In the genomic region with DNA sequence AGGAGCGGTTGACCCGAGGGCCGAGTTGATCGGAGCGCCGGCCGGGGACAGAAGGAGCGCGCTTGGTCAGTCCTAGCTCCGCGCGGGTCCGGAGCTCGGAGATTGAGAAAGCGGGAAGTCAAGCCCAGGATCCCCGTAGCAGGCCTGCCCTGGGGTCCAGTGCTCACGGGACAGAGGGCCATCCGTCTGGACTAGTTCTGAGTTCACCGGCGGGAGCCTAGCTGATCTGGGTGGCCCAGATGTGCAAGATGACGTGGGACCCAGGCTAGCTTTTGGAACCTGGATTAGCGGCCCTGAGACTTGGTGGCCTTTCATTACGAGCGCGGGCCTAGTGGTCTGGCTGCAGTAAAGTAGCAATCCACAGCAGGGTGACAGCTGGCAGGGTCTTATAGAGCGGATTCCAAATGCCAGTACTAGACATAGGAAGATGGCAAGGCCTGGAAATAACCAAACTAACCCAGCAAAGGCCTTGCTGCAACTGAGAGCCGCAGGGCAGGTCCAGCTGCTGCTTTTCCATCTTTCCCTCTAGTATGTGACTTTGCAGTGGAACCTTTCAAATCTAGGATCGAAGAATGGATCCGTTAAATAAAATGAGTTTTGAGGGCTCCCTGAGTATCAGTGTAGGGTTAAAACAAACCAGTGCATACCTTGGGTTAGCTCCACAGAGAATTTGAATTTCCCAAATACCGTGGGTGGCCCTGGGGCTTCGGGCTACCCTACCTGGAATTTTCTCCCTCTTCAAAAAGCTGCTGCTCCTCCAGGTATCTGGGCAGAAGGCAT, we compare ENCODE assay signal across 8 mouse cellular contexts. TPM values are rescaled to one million over a fixed set of nuclear protein-coding genes. Genes with fewer than 3 reads are reported as not detected.
DNase-seq lines count a peak whose midpoint lies in the region; ATAC-seq and TF ChIP-seq lines count a peak whose summit lies in the region.

No protein-coding gene starts in this region.

- no peaks in the 10 kb centered on the region for H3K9me3 ChIP-seq in heart, embryonic 10.5 days
- no peaks in the 10 kb centered on the region for H3K9me3 ChIP-seq in ES-Bruce4 (replicated peaks; ENCODE audit: control insufficient read depth, insufficient read depth, low read length, poor library complexity, severe bottlenecking)
- no peaks in the 10 kb centered on the region for H3K9me3 ChIP-seq in forebrain, embryonic 11.5 days (ENCODE audit: control insufficient read depth, low read length)
- no peaks in the 10 kb centered on the region for H3K9me3 ChIP-seq in liver, embryonic 12.5 days (replicated peaks)
- no peaks in the 10 kb centered on the region for H3K9me3 ChIP-seq in stomach, embryonic 15.5 days

- peaks cover 8% of the 10 kb centered on the region; the same call in 1 of the 2 replicates for H3K4me1 ChIP-seq in heart, embryonic 10.5 days
- no peaks in the 10 kb centered on the region for H3K4me1 ChIP-seq in ES-Bruce4 (ENCODE audit: control insufficient read depth, insufficient read depth, low read length)
- H3K4me1 ChIP-seq in forebrain, embryonic 11.5 days (replicated peaks; ENCODE audit: control insufficient read depth, insufficient read depth, low read length), result peaks cover 8% of the 10 kb centered on the region; the same call in 1 of the 2 replicates
- peaks cover 12% of the 10 kb centered on the region; the same call in 1 of the 2 replicates for H3K4me1 ChIP-seq in liver, embryonic 12.5 days
- H3K4me1 ChIP-seq in stomach, embryonic 15.5 days, result peaks cover 13% of the 10 kb centered on the region

- peak; percentile 51 for ATAC-seq in forebrain, embryonic 11.5 days (replicated peaks; ENCODE audit: low FRiP score)
- ATAC-seq in liver, embryonic 12.5 days, result no peak
- no peak for ATAC-seq in stomach, embryonic 15.5 days (ENCODE audit: insufficient read depth, low FRiP score, low read depth)

- 2% methylated on average over 31 of the region's 31 CpGs for WGBS in heart, embryonic 10.5 days
- WGBS in forebrain, embryonic 11.5 days, result 2% methylated on average over 31 of the region's 31 CpGs
- WGBS in liver, embryonic 12.5 days (ENCODE audit: insufficient replicate concordance), result 5% methylated on average over 31 of the region's 31 CpGs
- 4% methylated on average over 31 of the region's 31 CpGs for WGBS in stomach, embryonic 15.5 days

- peaks cover 97% of the 10 kb centered on the region for H3K27me3 ChIP-seq in heart, embryonic 10.5 days (ENCODE audit: insufficient read depth, poor library complexity, severe bottlenecking)
- H3K27me3 ChIP-seq in ES-Bruce4 (ENCODE audit: control insufficient read depth, insufficient read depth, low read length, poor library complexity, severe bottlenecking), result peaks cover 9% of the 10 kb centered on the region
- peaks cover 86% of the 10 kb centered on the region for H3K27me3 ChIP-seq in forebrain, embryonic 11.5 days (ENCODE audit: control insufficient read depth, insufficient read depth, low read length)
- H3K27me3 ChIP-seq in liver, embryonic 12.5 days (replicated peaks), result peaks cover 88% of the 10 kb centered on the region
- H3K27me3 ChIP-seq in stomach, embryonic 15.5 days (replicated peaks), result peaks cover 74% of the 10 kb centered on the region

- no peak for DNase-seq in heart, embryonic 10.5 days (ENCODE audit: low spot score)
- DNase-seq in heart, postnatal 10 days, result no peak
- peak; percentile 71 for DNase-seq in forebrain, embryonic 11.5 days (ENCODE audit: low spot score)
- DNase-seq in right cerebral cortex, adult 18-20 months, result no peak
- DNase-seq in spleen, postnatal 36 days (ENCODE audit: low spot score in 2 of 2), result no peak

- peak overlapping the region; percentile 72 for H3K4me3 ChIP-seq in heart, embryonic 10.5 days
- H3K4me3 ChIP-seq in ES-Bruce4 (ENCODE audit: low read depth, low read length), result peak overlapping the region; percentile 72
- peak overlapping the region; percentile 49 for H3K4me3 ChIP-seq in forebrain, embryonic 11.5 days (ENCODE audit: low read depth, low read length)
- peak overlapping the region; percentile 64 for H3K4me3 ChIP-seq in liver, embryonic 12.5 days
- peak overlapping the region; percentile 64 for H3K4me3 ChIP-seq in stomach, embryonic 15.5 days (replicated peaks)

- TF ChIP-seq EP300 in ES-Bruce4 (IDR thresholded peaks at IDR 0.05; ENCODE audit: insufficient read depth, low read depth, low read length), result no peak

- intact Hi-C loops in heart, postnatal 10 days (cut with DNase I), result loop anchor here (2.0 kb wide), 1 partner anchor 17 kb away; no protein-coding TSS in a partner anchor

- H3K27ac ChIP-seq in heart, embryonic 10.5 days, result no peak overlapping the region
- H3K27ac ChIP-seq in ES-Bruce4 (ENCODE audit: insufficient read depth, low read length), result no peak overlapping the region
- H3K27ac ChIP-seq in forebrain, embryonic 11.5 days (ENCODE audit: low read depth, low read length), result no peak overlapping the region
- H3K27ac ChIP-seq in liver, embryonic 12.5 days, result no peak overlapping the region
- no peak overlapping the region for H3K27ac ChIP-seq in stomach, embryonic 15.5 days

- TF ChIP-seq CTCF in ES-Bruce4 (IDR thresholded peaks at IDR 0.05; ENCODE audit: low read depth, low read length), result no peak

- H3K4me2 ChIP-seq in forebrain, embryonic 11.5 days (ENCODE audit: low read depth, low read length, severe bottlenecking), result peak overlapping the region; percentile 96
- H3K4me2 ChIP-seq in liver, embryonic 12.5 days, result peak overlapping the region; percentile 83
- H3K4me2 ChIP-seq in stomach, embryonic 15.5 days, result peak overlapping the region; percentile 97

- H3K36me3 ChIP-seq in heart, embryonic 10.5 days, result no peaks in the 10 kb centered on the region
- no peaks in the 10 kb centered on the region; the same call in 1 of the 2 replicates for H3K36me3 ChIP-seq in ES-Bruce4 (ENCODE audit: control insufficient read depth, insufficient read depth, low read length, poor library complexity, severe bottlenecking)
- no peaks in the 10 kb centered on the region for H3K36me3 ChIP-seq in forebrain, embryonic 11.5 days (ENCODE audit: control insufficient read depth, insufficient read depth, low read length)
- no peaks in the 10 kb centered on the region for H3K36me3 ChIP-seq in liver, embryonic 12.5 days
- H3K36me3 ChIP-seq in stomach, embryonic 15.5 days, result no peaks in the 10 kb centered on the region

- TF ChIP-seq POLR2A in ES-Bruce4 (IDR thresholded peaks at IDR 0.05; ENCODE audit: insufficient read depth, low read length), result no peak

- peak overlapping the region; percentile 59 for H3K9ac ChIP-seq in ES-Bruce4 (ENCODE audit: low read depth, poor library complexity, severe bottlenecking)
- peak overlapping the region; percentile 44 for H3K9ac ChIP-seq in forebrain, embryonic 11.5 days (ENCODE audit: low read length)
- no peak overlapping the region for H3K9ac ChIP-seq in liver, embryonic 12.5 days
- no peak overlapping the region; the same call in 1 of the 2 replicates for H3K9ac ChIP-seq in stomach, embryonic 15.5 days

RNA-seq across cellular contexts. Expression of gene Cdkn2a, which starts 1.2 kb away (rescaled TPM):
- not detected in 2 replicates for polyA plus RNA-seq in heart, embryonic 10.5 days (2016; fragmentation: Nextera tagmentation; extraction: Ambion mirVana)
- under 1 TPM; 0.40 to 0.89 TPM for total RNA-seq in heart, postnatal 10 days (2021)
- 15.1 and 16.0 TPM in 2 replicates for polyA plus RNA-seq in ES-Bruce4 (2011; ENCODE audit: insufficient read depth, insufficient read length, low read depth, missing spikeins)
- not detected in 2 replicates for polyA plus RNA-seq in forebrain, embryonic 11.5 days (2014; fragmentation: Nextera tagmentation; extraction: Ambion mirVana)
- polyA plus RNA-seq in liver, embryonic 12.5 days (2016; fragmentation: Nextera tagmentation; extraction: Ambion mirVana), result not detected in 2 replicates
- polyA plus RNA-seq in stomach, embryonic 15.5 days (2015; fragmentation: Nextera tagmentation; extraction: Ambion mirVana), result not detected in 2 replicates

RNA-seq across cellular contexts. Expression of gene Cdkn2b, which starts 15.2 kb away (rescaled TPM):
- polyA plus RNA-seq in heart, embryonic 10.5 days (2016; fragmentation: Nextera tagmentation; extraction: Ambion mirVana), result 1.5 and 1.9 TPM in 2 replicates
- total RNA-seq in heart, postnatal 10 days (2021), result under 1 TPM; 0.55 to 0.87 TPM
- polyA plus RNA-seq in ES-Bruce4 (2011; ENCODE audit: insufficient read depth, insufficient read length, low read depth, missing spikeins), result 8.3 and 12.0 TPM in 2 replicates
- polyA plus RNA-seq in forebrain, embryonic 11.5 days (2014; fragmentation: Nextera tagmentation; extraction: Ambion mirVana), result 0.19 and 0.31 TPM in 2 replicates
- polyA plus RNA-seq in liver, embryonic 12.5 days (2016; fragmentation: Nextera tagmentation; extraction: Ambion mirVana), result 0.16 and 0.25 TPM in 2 replicates
- polyA plus RNA-seq in stomach, embryonic 15.5 days (2015; fragmentation: Nextera tagmentation; extraction: Ambion mirVana), result 10.1 and 12.9 TPM in 2 replicates

Comparison
In these comparisons a context has a peak if more than half of its experiments do, and no peak if none do; other contexts are left out.
1. H3K9ac ChIP-seq: peak in ES-Bruce4 (single experiment) and forebrain, embryonic 11.5 days (single experiment); none in liver, embryonic 12.5 days (single experiment) and stomach, embryonic 15.5 days (single experiment).
2. RNA of gene Cdkn2a, which starts 1.2 kb away (polyA plus RNA-seq): 15.1 to 16.0 TPM in ES-Bruce4; not detected in liver, embryonic 12.5 days, not detected in heart, embryonic 10.5 days, not detected in forebrain, embryonic 11.5 days and not detected in stomach, embryonic 15.5 days; every median in the first group is over 10 times any median in the second.
3. Peak in every context shown above with its lines, with median percentiles within 50 percentile points of each other: H3K4me3 ChIP-seq and H3K4me2 ChIP-seq.